Comparison of ENCODE assay signal across 9 mouse cellular contexts in the genomic region with DNA sequence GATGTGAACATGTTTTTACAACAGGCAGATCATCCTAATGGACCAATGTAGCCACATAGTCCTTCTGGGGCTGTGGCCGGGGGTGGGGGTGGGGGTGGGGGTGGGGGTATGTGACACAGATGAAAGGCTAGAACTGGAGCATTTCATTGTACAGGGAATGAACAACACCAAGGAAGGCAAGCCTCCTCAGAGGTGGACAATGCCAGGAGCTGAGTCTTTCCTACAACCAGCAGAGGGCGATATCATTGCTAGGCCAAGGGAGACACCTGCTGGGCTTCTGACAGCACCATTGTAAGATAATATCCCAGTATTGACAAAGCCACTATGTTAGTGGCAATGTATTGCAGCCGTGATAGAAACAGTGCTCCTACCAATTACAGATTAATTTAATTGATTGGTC. TPM values are rescaled to one million over a fixed set of nuclear protein-coding genes. Genes with fewer than 3 reads are reported as not detected.
DNase-seq lines count a peak whose midpoint lies in the region; ATAC-seq and TF ChIP-seq lines count a peak whose summit lies in the region.
"Had no signal": no experiment of that assay in that cellular context is flagged by ENCODE, and none has a peak within 500 bp of the region (broad histone marks: within the 10 kb centered on the region; RNA-seq: fewer than 3 reads in every experiment).

No protein-coding gene starts in this region.

- no peak for DNase-seq in cerebellum, adult 2 months
- no peak for DNase-seq in cerebellum, adult 11 months
- DNase-seq in liver, embryonic 14.5 days (ENCODE audit: low read depth in 3 of 3, low spot score in 3 of 3): no peak
- DNase-seq in liver: no peak
- DNase-seq in embryo, embryonic 11 days: peak; percentile 73
- peak; percentile 36 for DNase-seq in lung, postnatal 10 days
- peak; percentile 48 for DNase-seq in thymus, postnatal 4 days
- no peak for DNase-seq in right cerebral cortex, postnatal 4 days

- no peak overlapping the region for H3K9ac ChIP-seq in liver, embryonic 14.5 days (replicated peaks)
- H3K9ac ChIP-seq: heart, embryonic 15.5 days had no signal

- H3K27me3 ChIP-seq in cerebellum, adult 2 months (ENCODE audit: control insufficient read depth, insufficient read depth, low read length): no peaks in the 10 kb centered on the region
- H3K27me3 ChIP-seq in liver, embryonic 14.5 days (ENCODE audit: control insufficient read depth, insufficient read depth, low read length): no peaks in the 10 kb centered on the region
- H3K27me3 ChIP-seq: heart, embryonic 15.5 days had no signal

- H3K4me2 ChIP-seq in liver, embryonic 14.5 days (ENCODE audit: low read depth): no peak overlapping the region
- H3K4me2 ChIP-seq: heart, embryonic 15.5 days had no signal

- H3K27ac ChIP-seq in cerebellum, adult 2 months (ENCODE audit: insufficient read depth, low read length): no peak overlapping the region
- H3K27ac ChIP-seq in liver, embryonic 14.5 days: no peak overlapping the region
- H3K27ac ChIP-seq: heart, embryonic 15.5 days had no signal

- no peaks in the 10 kb centered on the region for H3K4me1 ChIP-seq in cerebellum, adult 2 months (ENCODE audit: control insufficient read depth, insufficient read depth, low read length)
- no peaks in the 10 kb centered on the region for H3K4me1 ChIP-seq in liver, embryonic 14.5 days (replicated peaks; ENCODE audit: control insufficient read depth in 2 of 2, insufficient read depth in 2 of 2, low read length in 1 of 2)
- H3K4me1 ChIP-seq: heart, embryonic 15.5 days had no signal

- peak; percentile 67; the same call in 1 of the 2 replicates for TF ChIP-seq CTCF in cerebellum, adult 2 months (IDR thresholded peaks at IDR 0.05; ENCODE audit: borderline replicate concordance, insufficient read depth, low read depth, low read length)
- peak; percentile 70 for TF ChIP-seq CTCF in liver, embryonic 14.5 days (IDR thresholded peaks at IDR 0.05; ENCODE audit: low read depth)

- ATAC-seq in liver, embryonic 14.5 days (ENCODE audit: insufficient read depth): no peak

- no peak for TF ChIP-seq EP300 in liver, embryonic 14.5 days (IDR thresholded peaks at IDR 0.05; ENCODE audit: low read depth)

- H3K4me3 ChIP-seq in cerebellum, adult 2 months (replicated peaks; ENCODE audit: insufficient read depth, low read depth, low read length): no peak overlapping the region
- H3K4me3 ChIP-seq in liver, embryonic 14.5 days (ENCODE audit: insufficient read depth in 1 of 2, low read depth in 2 of 2, low read length in 2 of 2): no peak overlapping the region
- H3K4me3 ChIP-seq: heart, embryonic 15.5 days had no signal

- 39% methylated on average over 3 of the region's 3 CpGs for WGBS in cerebellum, adult 2 months
- 26% methylated on average over 3 of the region's 3 CpGs for WGBS in liver, embryonic 14.5 days (ENCODE audit: insufficient replicate concordance)

- no peaks in the 10 kb centered on the region for H3K9me3 ChIP-seq in liver, embryonic 14.5 days (ENCODE audit: control insufficient read depth, low read length)
- H3K9me3 ChIP-seq: heart, embryonic 15.5 days had no signal

- no peaks in the 10 kb centered on the region for H3K36me3 ChIP-seq in liver, embryonic 14.5 days (replicated peaks; ENCODE audit: control insufficient read depth, insufficient read depth, low read depth)
- H3K36me3 ChIP-seq: heart, embryonic 15.5 days had no signal

- no peak for TF ChIP-seq POLR2A in cerebellum, adult 2 months (IDR thresholded peaks at IDR 0.05; ENCODE audit: borderline replicate concordance, insufficient read depth, low read length)

RNA-seq across cellular contexts. Expression of a gene that starts 37.2 kb away (rescaled TPM):
- 66.4 and 70.0 TPM in 2 replicates for polyA plus RNA-seq in cerebellum, adult 2 months (2012; rRNA removed)
- polyA plus RNA-seq in liver, embryonic 14.5 days (2012; rRNA removed): 0.09 and 0.13 TPM in 2 replicates
- polyA plus RNA-seq in liver, embryonic 14.5 days (2014; fragmentation: Nextera tagmentation; extraction: Ambion mirVana): 0.08 TPM in 1 of 2 replicates, not detected in the other

Comparison
In these comparisons a context has a peak if more than half of its experiments do, and no peak if none do; other contexts are left out.
1. DNase-seq: peak in embryo, embryonic 11 days (single experiment), lung, postnatal 10 days (single experiment) and thymus, postnatal 4 days (single experiment); none in cerebellum, adult 2 months (0 of 2), cerebellum, adult 11 months (single experiment), liver, embryonic 14.5 days (0 of 3), liver (single experiment) and right cerebral cortex, postnatal 4 days (single experiment).
2. RNA of a gene that starts 37.2 kb away (polyA plus RNA-seq): 66.4 to 70.0 TPM in cerebellum, adult 2 months; 0.08 to 0.13 TPM in liver, embryonic 14.5 days; every median in the first group is over 10 times any median in the second.